ENCODE assay signal across 8 mouse cellular contexts in the genomic region with DNA sequence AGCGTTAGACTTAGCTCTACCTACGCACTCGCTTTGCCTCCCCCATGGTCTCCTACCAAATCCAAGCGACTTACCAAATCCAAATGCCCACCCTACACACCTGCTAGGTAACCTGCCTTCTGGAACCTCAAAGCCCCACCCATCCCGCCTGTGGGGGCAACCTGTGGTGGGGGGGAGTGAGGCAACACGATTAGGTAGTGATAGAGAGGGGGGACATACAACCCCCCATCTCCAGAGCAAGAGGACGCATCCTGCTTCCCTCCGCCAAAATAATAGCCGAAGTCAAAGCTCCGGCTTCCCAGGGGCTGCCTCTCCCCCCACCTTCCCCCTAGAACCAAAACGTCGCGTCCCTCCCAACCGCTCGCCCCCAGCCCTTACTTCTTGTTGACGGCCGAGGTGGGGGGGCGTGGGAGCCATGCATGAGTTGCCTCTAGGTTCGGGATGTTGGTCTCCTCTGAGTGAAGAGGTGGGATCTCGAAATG.
A peak's percentile ranks its signal among the peaks of the same experiment; 100 is the strongest.
DNase-seq lines count a peak whose midpoint lies in the region; ATAC-seq and TF ChIP-seq lines count a peak whose summit lies in the region.

No protein-coding gene starts in this region.

- under 1% methylated on average over 20 of the region's 20 CpGs for WGBS in neural tube, embryonic 11.5 days
- 1% methylated on average over 20 of the region's 20 CpGs for WGBS in heart, adult 2 months
- WGBS in liver, embryonic 13.5 days (ENCODE audit: insufficient replicate concordance), result 0% methylated on average over 20 of the region's 20 CpGs

- DNase-seq in neural tube, embryonic 11.5 days (ENCODE audit: low spot score), result no peak
- DNase-seq in neural tube, embryonic 10.5 days (ENCODE audit: extremely low spot score, low spot score), result no peak
- DNase-seq in cerebellum, adult 11-12 months, result peak; percentile 85
- DNase-seq in heart, adult 2 months, result peak; percentile 70 to 74
- peak; percentile 72 for DNase-seq in kidney, adult 18-20 months
- no peak for DNase-seq in liver, embryonic 13.5 days
- peak; percentile 63 to 67 for DNase-seq in right cerebral cortex, adult 2 months (ENCODE audit: low spot score in 2 of 2)

- ATAC-seq in neural tube, embryonic 11.5 days (ENCODE audit: insufficient read depth, low FRiP score, low TSS enrichment), result no peak
- ATAC-seq in liver, embryonic 13.5 days (ENCODE audit: low read depth), result 0 out of 2 replicates have a peak, but pooled peaks have one; percentile 18
- no peak for ATAC-seq in megakaryocyte progenitor cell, adult 5-6 weeks (replicated peaks; ENCODE audit: poor library complexity)

- TF ChIP-seq POLR2A in heart, adult 2 months (IDR thresholded peaks at IDR 0.05; ENCODE audit: insufficient read depth, low read depth, low read length), result no peak; the same call in 1 of the 2 replicates

- H3K4me1 ChIP-seq in neural tube, embryonic 11.5 days (ENCODE audit: control insufficient read depth, insufficient read depth, low read length), result peaks cover 16% of the 10 kb centered on the region; the same call in 1 of the 2 replicates
- peaks cover 16% of the 10 kb centered on the region for H3K4me1 ChIP-seq in heart, adult 2 months (ENCODE audit: control insufficient read depth, insufficient read depth, low read length)
- H3K4me1 ChIP-seq in liver, embryonic 13.5 days (replicated peaks), result peaks cover 35% of the 10 kb centered on the region

- H3K9me3 ChIP-seq in neural tube, embryonic 11.5 days (ENCODE audit: control insufficient read depth, low read length), result no peaks in the 10 kb centered on the region
- no peaks in the 10 kb centered on the region for H3K9me3 ChIP-seq in liver, embryonic 13.5 days (replicated peaks)

- H3K79me2 ChIP-seq in heart, adult 2 months (replicated peaks; ENCODE audit: control insufficient read depth, insufficient read depth, low read length), result peaks cover 8% of the 10 kb centered on the region

- H3K27ac ChIP-seq in neural tube, embryonic 11.5 days (ENCODE audit: low read depth, low read length), result no peak overlapping the region
- peak overlapping the region; percentile 100 for H3K27ac ChIP-seq in heart, adult 2 months
- no peak overlapping the region for H3K27ac ChIP-seq in liver, embryonic 13.5 days

- H3K9ac ChIP-seq in neural tube, embryonic 11.5 days (ENCODE audit: low read length), result no peak overlapping the region; the same call in 1 of the 2 replicates
- H3K9ac ChIP-seq in heart, adult 2 months (ENCODE audit: low read depth, low read length), result peak overlapping the region; percentile 97
- H3K9ac ChIP-seq in liver, embryonic 13.5 days, result no peak overlapping the region

- intact Hi-C loops in heart, adult 2 months (cut with DNase I), result no loop called here

- TF ChIP-seq EP300 in heart, adult 2 months (IDR thresholded peaks at IDR 0.05; ENCODE audit: insufficient read depth, low read depth, low read length), result no peak

- H3K4me2 ChIP-seq in neural tube, embryonic 11.5 days (ENCODE audit: low read depth), result peak overlapping the region; percentile 100
- H3K4me2 ChIP-seq in liver, embryonic 13.5 days, result peak overlapping the region; percentile 93

- H3K36me3 ChIP-seq in neural tube, embryonic 11.5 days (ENCODE audit: control insufficient read depth, insufficient read depth, low read length), result no peaks in the 10 kb centered on the region
- peaks cover 31% of the 10 kb centered on the region for H3K36me3 ChIP-seq in heart, adult 2 months (ENCODE audit: control insufficient read depth, insufficient read depth, low read length)
- no peaks in the 10 kb centered on the region for H3K36me3 ChIP-seq in liver, embryonic 13.5 days

- H3K27me3 ChIP-seq in neural tube, embryonic 11.5 days (ENCODE audit: control insufficient read depth, insufficient read depth, low read length), result peaks cover 56% of the 10 kb centered on the region
- H3K27me3 ChIP-seq in heart, adult 2 months (ENCODE audit: control insufficient read depth, insufficient read depth, low read length), result no peaks in the 10 kb centered on the region
- H3K27me3 ChIP-seq in liver, embryonic 13.5 days, result peaks cover 86% of the 10 kb centered on the region

- TF ChIP-seq CTCF in heart, adult 2 months (IDR thresholded peaks at IDR 0.05), result no peak

- H3K4me3 ChIP-seq in neural tube, embryonic 11.5 days (ENCODE audit: low read depth, low read length), result peak overlapping the region; percentile 62
- peak overlapping the region; percentile 95 for H3K4me3 ChIP-seq in heart, adult 2 months
- H3K4me3 ChIP-seq in liver, embryonic 13.5 days (replicated peaks), result peak overlapping the region; percentile 66

Comparison
In these comparisons a context has a peak if more than half of its experiments do, and no peak if none do; other contexts are left out.
1. DNase-seq: peak in cerebellum, adult 11-12 months (single experiment), heart, adult 2 months (2 of 2), kidney, adult 18-20 months (single experiment) and right cerebral cortex, adult 2 months (2 of 2); none in neural tube, embryonic 11.5 days (single experiment), neural tube, embryonic 10.5 days (single experiment) and liver, embryonic 13.5 days (single experiment).
2. Peak in every context shown above with its lines, with median percentiles within 50 percentile points of each other: H3K4me3 ChIP-seq.